Mouse (Mus musculus) adrenal gland, adult (tissue): Measurements from ENCODE around the gene Iqch.

Source experiments
- DNase-seq, 2 experiments: peaks; one replicate each; pipeline ENCODE4 v3.0.0; 2022 to 2023; ENCODE audit warnings: low spot score in 1 of 2; ENCODE audit not compliant: inconsistent age in 2 of 2

The Iqch gene

DNA sequence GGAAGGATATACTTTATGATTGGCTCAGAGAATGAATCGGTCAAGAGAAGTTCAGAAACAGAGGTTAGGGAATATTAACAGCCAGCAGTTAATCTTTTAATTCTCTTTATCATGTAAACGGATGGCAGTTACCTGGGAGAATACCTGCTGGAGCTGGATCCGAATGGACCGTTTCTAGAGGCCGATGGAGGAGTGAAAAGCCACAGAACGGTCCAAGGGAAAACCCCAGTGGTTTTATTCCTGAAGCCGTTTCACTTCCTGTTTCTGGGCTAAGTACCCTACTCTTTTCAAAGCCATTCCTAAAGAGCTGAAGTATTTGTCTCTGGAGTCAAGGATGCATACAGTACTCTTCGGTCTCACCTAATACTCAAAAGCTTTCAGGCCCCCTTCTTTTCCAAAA lies 102.4 kb downstream of the Iqch start:
- DNase-seq, result no peak

DNA sequence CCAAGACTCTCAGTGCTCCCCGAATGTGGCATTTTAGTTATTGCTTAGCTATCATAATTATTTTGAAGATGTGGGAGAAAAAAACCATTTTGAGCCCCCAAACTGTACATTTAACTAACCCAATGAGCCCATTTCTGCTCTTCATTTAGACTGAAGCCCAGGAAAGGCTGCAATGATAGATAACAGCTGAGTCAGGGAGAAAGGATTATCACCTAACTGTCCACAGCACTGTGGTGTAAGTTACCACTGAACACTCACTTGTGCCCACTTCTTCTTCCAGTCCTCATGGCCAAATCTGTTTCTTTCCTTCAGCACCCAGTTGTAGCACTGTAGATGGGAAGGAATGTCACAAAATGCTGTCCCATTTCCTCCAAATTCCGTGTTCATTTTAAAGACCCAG lies 106.5 kb downstream of the Iqch start:
- DNase-seq, result no peak

DNA sequence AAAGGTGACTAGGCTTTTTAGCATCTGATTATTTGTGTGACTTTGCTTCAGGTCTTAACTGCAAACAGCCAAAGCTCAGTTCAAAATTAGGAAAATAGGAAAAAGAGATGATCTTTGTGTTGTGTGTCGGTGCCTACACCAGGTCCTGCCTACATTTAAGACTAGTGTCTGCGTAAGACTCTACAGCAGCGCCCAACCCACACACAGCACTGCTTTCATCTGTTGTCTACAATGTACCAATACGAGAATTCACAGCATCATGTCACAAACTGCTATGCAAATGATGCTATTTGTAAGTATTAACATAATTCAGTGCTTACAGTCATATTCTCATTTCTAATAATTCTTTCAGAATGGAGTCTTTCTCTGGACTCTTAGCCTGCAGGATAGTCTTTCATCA lies 108.5 kb downstream of the Iqch start:
- DNase-seq, result no peak

DNA sequence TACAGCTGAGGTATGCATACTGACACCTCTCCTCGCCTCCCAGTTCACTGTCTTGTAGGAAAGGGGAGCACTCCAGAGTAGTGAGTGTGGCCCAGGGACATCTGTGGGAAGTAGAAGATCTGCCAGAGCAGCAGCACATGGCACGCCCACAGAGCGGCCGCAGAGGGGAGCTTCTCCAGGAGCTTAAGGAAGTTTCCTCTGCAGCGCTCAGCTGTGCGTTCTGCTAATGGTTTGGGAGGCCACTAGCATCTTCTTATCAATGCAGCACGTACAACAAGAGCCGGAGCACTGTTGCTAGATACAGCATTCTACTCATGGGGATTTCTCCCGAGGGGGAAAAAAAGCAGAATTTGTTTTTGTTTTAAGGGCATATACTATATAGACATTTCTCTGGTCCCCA lies 110.0 kb downstream of the Iqch start:
- DNase-seq, result no peak

DNA sequence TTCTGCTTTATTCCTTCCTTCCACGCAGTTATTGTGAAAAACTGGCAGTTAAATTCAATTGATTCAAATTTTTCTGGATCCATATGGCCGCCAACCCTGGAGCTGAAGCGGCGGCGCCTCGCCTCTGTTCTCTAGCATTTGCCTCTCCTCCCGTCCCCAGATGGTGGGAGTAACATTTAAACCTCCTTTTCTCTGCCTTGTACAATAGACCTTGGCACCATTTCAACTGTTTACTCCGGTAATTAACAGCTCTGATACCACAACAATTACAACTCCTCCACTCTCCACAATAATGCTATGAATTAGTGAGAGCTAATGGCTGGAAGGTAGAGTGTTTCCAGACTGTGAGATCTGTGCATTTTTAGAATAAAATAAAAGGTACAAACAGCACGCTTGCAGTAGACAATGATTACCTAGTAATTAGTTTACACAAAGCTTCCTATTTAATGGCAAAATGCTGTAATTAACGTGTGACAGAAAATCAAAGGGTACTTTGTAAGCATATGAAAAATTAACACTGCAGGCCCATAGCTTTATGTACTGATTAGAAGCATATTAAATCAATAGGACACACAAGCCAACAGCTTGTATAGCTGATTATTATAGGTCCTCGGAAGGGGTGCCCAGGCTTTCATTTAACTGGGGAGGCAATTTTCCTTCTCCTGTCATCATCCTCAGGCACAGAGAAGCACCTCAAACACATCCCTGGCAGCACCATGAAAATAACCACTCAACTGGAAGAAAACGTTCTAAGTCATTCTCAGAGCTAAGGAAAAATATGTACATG lies 111.6 kb downstream of the Iqch start:
- no peak for DNase-seq

DNA sequence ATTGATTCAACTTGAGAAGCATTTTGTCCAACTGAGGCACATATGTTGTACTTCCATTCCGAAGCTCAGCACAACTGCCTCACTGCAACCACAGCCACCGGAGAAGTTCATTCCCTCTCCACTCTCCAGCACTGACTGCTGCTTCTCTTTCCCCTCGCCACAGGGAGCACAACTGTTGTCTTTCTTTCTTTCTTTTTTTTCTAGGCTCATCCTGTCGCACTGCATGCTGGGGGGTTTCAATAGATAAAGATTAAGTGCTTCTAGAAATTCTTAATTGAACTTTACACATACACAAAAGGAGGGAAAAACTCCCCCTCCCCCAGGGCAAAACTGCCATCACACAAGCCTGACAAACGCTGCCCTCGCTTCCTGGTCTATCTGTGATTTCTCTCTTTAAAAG lies 113.1 kb downstream of the Iqch start:
- DNase-seq, result no peak

DNA sequence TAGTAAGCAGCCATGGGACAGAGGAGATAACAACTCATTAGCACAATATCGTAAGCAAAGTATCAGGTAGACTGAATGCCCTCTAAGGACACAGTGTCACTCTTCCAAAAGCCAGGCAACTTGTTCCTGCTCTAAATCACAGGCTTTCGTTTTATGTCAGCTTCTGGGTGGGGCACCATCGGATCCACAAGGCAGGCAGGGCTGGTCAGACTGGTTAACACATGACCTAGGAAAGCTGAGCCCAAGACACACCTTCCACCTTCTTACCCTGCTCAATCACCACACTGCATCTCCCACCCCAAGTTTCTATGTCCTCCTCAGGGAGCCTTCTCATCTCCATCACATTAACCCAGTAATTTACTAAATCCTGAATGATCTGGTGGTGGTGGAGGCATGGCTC lies 136.7 kb downstream of the Iqch start:
- DNase-seq, result no peak

GRCm38 (mm10) chr9:63462296-63462695 lies 140.0 kb downstream of the Iqch start:
- peak; percentile 60 to 92 for DNase-seq

- no peak for DNase-seq
Measured at GRCm38 (mm10) chr9:63456401-63456800, 145.9 kb downstream of the Iqch start.

- DNase-seq, result no peak
Measured at GRCm38 (mm10) chr9:63454341-63454740, 148.0 kb downstream of the Iqch start.

GRCm38 (mm10) chr9:63450531-63451030 lies 151.7 kb downstream of the Iqch start:
- DNase-seq, result no peak

DNA sequence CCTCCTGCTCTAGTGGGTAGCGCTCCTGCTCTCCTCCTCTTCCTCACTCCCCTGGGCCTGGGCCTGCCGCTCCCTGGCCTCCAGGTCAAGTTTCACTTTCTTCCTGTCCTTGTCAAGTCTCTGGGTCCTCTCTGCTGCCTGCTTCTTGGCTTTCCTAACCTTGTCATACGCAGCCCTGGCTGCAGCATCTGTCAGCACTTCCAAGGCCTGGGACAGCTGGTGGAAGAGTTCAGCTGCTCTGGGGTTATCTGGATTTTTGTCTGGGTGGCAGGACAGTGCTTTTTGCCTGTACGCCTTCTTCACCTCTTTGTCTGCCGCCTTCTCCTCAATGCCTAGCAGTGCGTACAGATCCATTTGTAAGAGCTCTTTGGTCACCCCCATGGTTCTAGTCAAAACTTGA lies 158.6 kb downstream of the Iqch start:
- DNase-seq, result no peak

DNA sequence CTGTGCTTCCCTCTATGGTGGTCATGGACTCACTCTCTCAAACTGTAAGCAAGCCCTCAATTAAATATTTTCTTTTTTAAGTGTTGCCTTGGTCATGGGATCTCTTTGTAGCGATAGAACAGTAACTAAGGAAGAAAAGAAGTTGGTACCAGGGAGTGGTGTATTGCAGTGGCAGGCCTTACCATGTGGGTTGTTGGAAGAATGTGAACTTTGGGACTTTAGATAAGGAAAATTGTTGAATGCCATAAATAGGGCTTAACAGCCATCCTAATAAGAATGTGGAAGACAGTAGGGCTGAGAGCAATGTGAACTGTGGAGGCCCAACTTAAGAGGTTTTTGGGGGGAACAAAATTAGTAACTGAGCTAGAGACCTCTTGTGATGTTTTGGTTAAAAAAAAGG lies 171.6 kb downstream of the Iqch start:
- DNase-seq, result no peak

DNA sequence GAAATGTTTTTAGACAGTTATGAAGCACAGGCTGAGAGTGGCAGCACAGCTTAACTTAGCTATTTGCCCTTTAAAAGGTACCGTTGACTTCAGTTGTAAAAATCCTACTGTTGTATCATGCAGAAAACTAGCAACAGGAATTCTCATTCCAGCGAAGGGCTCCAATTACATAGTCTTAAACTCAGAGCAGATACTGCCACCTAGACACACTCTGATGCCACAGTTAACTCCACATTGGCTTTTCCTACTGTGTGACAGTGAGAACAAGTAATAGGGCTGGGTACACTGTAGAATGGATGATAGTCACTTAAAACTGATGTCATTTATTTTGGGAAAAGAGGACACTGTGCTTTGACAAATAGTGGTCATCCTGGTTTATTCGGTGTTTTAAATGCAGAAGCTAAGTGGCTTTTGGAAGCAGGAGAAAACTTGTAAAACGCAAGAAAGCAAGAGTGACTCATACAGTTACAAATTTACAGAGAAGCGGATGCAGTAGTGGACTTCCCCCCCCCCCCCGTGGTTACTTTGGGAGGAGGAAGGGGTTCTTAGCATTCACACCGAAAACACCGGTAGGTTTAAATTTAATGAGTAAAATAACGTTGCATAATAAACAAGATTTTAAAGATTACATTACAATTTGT lies 181.1 kb downstream of the Iqch start:
- DNase-seq, result no peak

DNA sequence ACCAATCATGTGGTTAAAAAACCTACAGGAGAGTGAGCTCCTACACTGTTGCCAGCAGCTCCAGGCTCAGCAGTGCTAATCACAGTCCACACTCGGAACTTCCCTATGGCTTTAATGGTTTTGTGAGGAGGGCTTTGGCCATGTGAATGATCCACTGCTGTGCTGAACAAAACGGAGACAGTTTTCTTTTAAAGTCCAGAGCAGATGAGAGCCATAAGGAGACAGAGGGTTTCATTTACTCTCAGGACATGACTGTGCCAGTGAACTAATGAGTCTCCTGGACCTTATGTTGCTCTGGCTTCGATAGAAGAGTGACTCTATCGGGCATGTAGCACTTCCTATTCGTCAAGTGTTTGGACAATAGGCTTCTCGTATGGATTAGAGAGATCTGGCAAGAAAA lies 181.9 kb downstream of the Iqch start:
- no peak for DNase-seq

GRCm38 (mm10) chr9:63400176-63400575 lies 202.1 kb downstream of the Iqch start:
- DNase-seq, result no peak

DNA sequence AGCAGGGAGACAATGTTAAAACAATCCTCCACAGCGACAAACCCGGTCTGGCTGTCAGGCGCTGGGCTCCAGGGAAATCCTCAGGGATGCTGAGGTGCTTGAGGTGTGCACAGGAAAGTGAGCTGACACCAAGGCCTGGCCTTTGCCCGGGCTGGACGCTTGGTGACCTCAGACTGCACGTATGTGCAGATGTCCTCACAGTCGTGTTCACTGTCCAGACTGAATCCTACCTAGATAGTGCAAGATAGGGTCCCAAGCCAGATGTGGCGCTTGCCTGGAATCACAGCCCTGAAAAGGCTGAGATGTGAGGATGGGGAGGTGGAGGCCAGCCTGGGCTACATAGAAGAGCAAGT lies 202.9 kb downstream of the Iqch start:
- no peak for DNase-seq

GRCm38 (mm10) chr9:63398611-63399462 lies 203.5 kb downstream of the Iqch start, which contains the start of gene 2300009A05Rik:
2300009A05Rik (minus strand) TSS chr9:63399246.
- peak; percentile 98 to 99 for DNase-seq

DNA sequence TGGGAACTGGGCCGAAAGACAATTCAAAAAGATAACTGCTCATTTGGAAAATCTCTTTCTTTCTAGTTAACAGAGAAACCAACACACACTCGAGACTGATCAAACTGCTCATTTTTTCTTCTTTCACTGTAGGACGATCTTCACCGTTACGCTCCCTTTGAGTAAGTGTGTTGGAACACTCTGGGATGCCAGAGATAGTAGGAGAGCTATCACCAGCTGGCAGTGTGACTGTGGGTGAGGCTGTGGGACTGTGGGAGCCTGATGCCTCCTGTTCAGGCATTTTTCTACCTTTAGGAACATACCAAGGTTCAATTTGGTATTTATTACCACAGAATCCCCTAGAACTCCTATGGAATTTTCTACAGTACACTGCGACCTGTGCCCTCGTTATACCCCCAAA lies 206.7 kb downstream of the Iqch start:
- DNase-seq, result no peak

DNA sequence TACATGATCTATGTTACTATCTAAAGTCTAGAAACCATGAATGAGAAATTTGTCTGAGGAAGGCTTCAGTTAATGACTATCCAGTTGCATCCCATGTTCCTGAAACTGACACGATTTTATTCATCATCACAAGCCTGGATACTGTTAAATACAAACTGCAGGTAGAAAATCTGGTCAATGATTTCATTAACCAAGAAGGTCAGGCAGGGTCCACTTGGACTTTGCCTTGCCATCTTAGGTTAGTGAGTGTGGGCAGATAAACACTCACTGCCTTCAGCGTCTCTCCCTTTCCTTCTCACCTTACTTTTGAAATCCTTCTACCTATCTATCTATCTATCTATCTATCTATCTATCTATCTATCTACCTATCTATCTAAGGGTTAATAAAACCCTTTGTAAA lies 211.0 kb downstream of the Iqch start:
- no peak for DNase-seq

- DNase-seq, result no peak
Measured at GRCm38 (mm10) chr9:63382761-63383160, 219.5 kb downstream of the Iqch start.

DNA sequence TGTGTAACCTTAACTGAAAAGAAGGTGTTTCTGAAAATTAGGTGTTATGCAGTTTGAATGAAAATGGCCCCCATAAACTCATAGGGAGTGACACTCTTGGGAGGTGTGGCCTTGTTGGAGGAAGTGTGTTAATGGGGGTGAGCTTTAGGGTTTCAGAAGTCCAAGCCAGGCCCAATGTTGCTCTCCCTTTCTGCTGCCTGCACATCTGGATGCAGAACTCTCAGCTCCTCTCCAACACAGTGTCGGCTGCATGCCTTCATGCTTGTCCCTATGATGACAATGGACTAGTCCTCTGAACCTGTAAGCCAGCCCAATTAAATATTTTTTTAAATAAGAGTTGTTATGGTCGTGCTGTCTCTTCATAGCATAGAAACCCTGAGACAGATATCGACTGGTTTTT lies 222.0 kb downstream of the Iqch start:
- peak in 1 of 2 experiments; percentile 15 for DNase-seq
